Mouse (Mus musculus): ENCODE measurements around the gene Zdhhc1.

DNA sequence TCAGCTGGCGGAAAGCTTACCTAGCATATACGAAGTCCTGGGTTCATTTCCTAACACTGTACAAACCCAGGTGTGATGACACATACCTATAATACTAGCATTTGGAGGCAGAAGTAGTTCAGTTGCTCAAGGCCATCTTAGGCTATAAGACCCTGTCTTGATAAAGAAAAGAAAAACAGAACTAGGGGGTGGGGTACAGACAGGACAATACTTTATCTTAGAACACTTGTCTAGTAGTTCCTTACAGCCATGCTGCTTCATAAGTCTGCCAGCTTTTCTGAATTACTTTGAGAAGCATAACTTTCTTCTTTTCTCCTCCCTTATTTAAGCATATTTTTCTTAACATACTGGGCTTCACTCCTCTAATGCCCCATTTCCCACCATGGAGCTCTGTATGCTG, 46.1 kb upstream of the Zdhhc1 start:
- TF ChIP-seq MAFK (IDR thresholded peaks at IDR 0.05; ENCODE audit: insufficient read depth, low read depth, low read length) = no peak
- TF ChIP-seq HCFC1 (IDR thresholded peaks at IDR 0.05; ENCODE audit: borderline replicate concordance, insufficient read depth, low read length) = no peak
- TF ChIP-seq ZC3H11A (IDR thresholded peaks at IDR 0.05; ENCODE audit: borderline replicate concordance, low read depth, low read length) = no peak
- TF ChIP-seq CHD2 (IDR thresholded peaks at IDR 0.05; ENCODE audit: low read depth, low read length) = no peak

Data from ES-E14 (cell line).